ENCODE assay signal across 16 mouse cellular contexts in the genomic region with DNA sequence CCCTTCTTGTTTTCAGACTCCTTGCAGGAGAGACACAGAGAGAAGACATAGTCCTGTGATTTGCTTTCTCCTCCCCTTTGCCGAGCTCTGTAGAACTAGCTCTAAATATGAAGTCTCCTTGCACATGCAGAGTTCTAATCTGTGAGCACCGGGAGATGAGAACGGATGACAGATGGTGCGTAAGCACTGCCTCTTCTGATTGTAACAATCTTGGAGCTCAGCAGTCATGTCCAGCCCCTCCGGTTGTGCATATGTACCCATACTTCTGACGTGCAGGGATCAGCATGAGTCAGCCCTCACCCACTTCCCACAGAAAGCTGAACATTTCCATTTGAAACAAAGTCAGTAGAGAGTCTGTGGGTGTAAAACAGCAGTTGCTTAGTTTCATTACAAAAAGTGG. TPM values are rescaled to one million over a fixed set of nuclear protein-coding genes. Genes with fewer than 3 reads are reported as not detected.
DNase-seq lines count a peak whose midpoint lies in the region; ATAC-seq lines count a peak whose summit lies in the region.
"Had no signal": no experiment of that assay in that cellular context is flagged by ENCODE, and none has a peak within 500 bp of the region (broad histone marks: within the 10 kb centered on the region; RNA-seq: fewer than 3 reads in every experiment).

No protein-coding gene starts in this region.

- ATAC-seq in neural tube, embryonic 15.5 days (ENCODE audit: low FRiP score): peak; percentile 32
- no peak for ATAC-seq in erythroblast, adult 5-6 weeks (replicated peaks; ENCODE audit: low FRiP score, poor library complexity, severe bottlenecking)

- no peaks in the 10 kb centered on the region; the same call in 1 of the 2 replicates for H3K9me3 ChIP-seq in neural tube, embryonic 15.5 days (replicated peaks)
- H3K9me3 ChIP-seq: liver, embryonic 15.5 days; neural tube, embryonic 12.5 days; stomach, embryonic 15.5 days had no signal

- H3K27me3 ChIP-seq in neural tube, embryonic 15.5 days (replicated peaks): no peaks in the 10 kb centered on the region
- H3K27me3 ChIP-seq: neural tube, embryonic 12.5 days; stomach, embryonic 15.5 days had no signal

- DNase-seq in neural tube, embryonic 10.5 days (ENCODE audit: extremely low spot score, low spot score): no peak
- peak; percentile 56 to 67 for DNase-seq in frontal cortex, postnatal 14 days (ENCODE audit: low spot score in 2 of 2)
- peak; percentile 81 to 87 for DNase-seq in left cerebral cortex, adult 9 months (ENCODE audit: low spot score in 2 of 2)
- no peak for DNase-seq in natural killer cell, adult 2 months (ENCODE audit: low spot score in 2 of 2)
- DNase-seq in kidney, adult 9 months: no peak
- DNase-seq: adrenal gland, postnatal 36 days; cerebellum, adult 18-20 months; kidney, adult 18-20 months; retina, postnatal 1 day had no signal

- no peaks in the 10 kb centered on the region for H3K36me3 ChIP-seq in neural tube, embryonic 15.5 days
- H3K36me3 ChIP-seq: liver, embryonic 15.5 days; neural tube, embryonic 12.5 days; stomach, embryonic 15.5 days had no signal

- H3K9ac ChIP-seq in neural tube, embryonic 15.5 days (replicated peaks): no peak overlapping the region
- H3K9ac ChIP-seq: liver, embryonic 15.5 days; neural tube, embryonic 12.5 days; stomach, embryonic 15.5 days had no signal

- peak overlapping the region; percentile 42; the same call in 1 of the 2 replicates for H3K27ac ChIP-seq in neural tube, embryonic 15.5 days (replicated peaks)
- H3K27ac ChIP-seq: liver, embryonic 15.5 days; macrophage; neural tube, embryonic 12.5 days; stomach, embryonic 15.5 days had no signal

- no peak overlapping the region for H3K4me3 ChIP-seq in neural tube, embryonic 15.5 days (replicated peaks)
- H3K4me3 ChIP-seq: liver, embryonic 15.5 days; neural tube, embryonic 12.5 days; stomach, embryonic 15.5 days had no signal

- 75% methylated on average over 6 of the region's 6 CpGs for WGBS in neural tube, embryonic 15.5 days

- peaks cover 14% of the 10 kb centered on the region for H3K4me1 ChIP-seq in neural tube, embryonic 15.5 days
- H3K4me1 ChIP-seq: liver, embryonic 15.5 days had no signal

- H3K4me2 ChIP-seq in neural tube, embryonic 15.5 days: no peak overlapping the region
- H3K4me2 ChIP-seq: liver, embryonic 15.5 days; neural tube, embryonic 12.5 days; stomach, embryonic 15.5 days had no signal

RNA-seq across cellular contexts. Expression of a gene that starts 5.2 kb away (rescaled TPM):
- polyA plus RNA-seq in neural tube, embryonic 15.5 days (2015; fragmentation: Nextera tagmentation; extraction: Ambion mirVana): 0.84 and 1.2 TPM in 2 replicates
- not detected in 2 replicates for total RNA-seq in erythroblast, adult 5-6 weeks (2015; ENCODE audit: low replicate concordance)
- not detected in 2 replicates for total RNA-seq in erythroblast, adult 5-6 weeks (2017; ENCODE audit: low replicate concordance)
- polyA plus RNA-seq: macrophage had no signal

RNA-seq across cellular contexts. Expression of a gene that starts 58.5 kb away (rescaled TPM):
- 0.70 and 1.00 TPM in 2 replicates for polyA plus RNA-seq in neural tube, embryonic 15.5 days (2015; fragmentation: Nextera tagmentation; extraction: Ambion mirVana)
- total RNA-seq in erythroblast, adult 5-6 weeks (2015; ENCODE audit: low replicate concordance): not detected in 2 replicates
- total RNA-seq in erythroblast, adult 5-6 weeks (2017; ENCODE audit: low replicate concordance): not detected in 2 replicates
- total RNA-seq: ES-E14 had no signal
- polyA plus RNA-seq: macrophage had no signal

Comparison
In these comparisons a context has a peak if more than half of its experiments do, and no peak if none do; other contexts are left out.
1. DNase-seq: peak in frontal cortex, postnatal 14 days (2 of 2) and left cerebral cortex, adult 9 months (2 of 2); none in neural tube, embryonic 10.5 days (single experiment), natural killer cell, adult 2 months (0 of 2) and kidney, adult 9 months (single experiment).